ENCODE assay signal across 22 mouse cellular contexts in genomic region chr17:7899233-7899632, GRCm38 (mm10). TPM values are rescaled to one million over a fixed set of nuclear protein-coding genes. Genes with fewer than 3 reads are reported as not detected.
DNase-seq lines count a peak whose midpoint lies in the region; ATAC-seq lines count a peak whose summit lies in the region.
"Had no signal": no experiment of that assay in that cellular context is flagged by ENCODE, and none has a peak within 500 bp of the region (broad histone marks: within the 10 kb centered on the region; RNA-seq: fewer than 3 reads in every experiment).

No protein-coding gene starts in this region.

- peak; percentile 41 to 50 for DNase-seq in heart, adult 9 months (ENCODE audit: low spot score in 2 of 2)
- DNase-seq in heart, adult 8-10 months (ENCODE audit: low spot score) = no peak
- DNase-seq in urinary bladder, postnatal 25 days (ENCODE audit: low spot score) = peak; percentile 22
- DNase-seq in urinary bladder, postnatal 10 days (ENCODE audit: low spot score) = no peak
- DNase-seq in heart, postnatal 14 days = peak; percentile 26 to 31
- DNase-seq in thymus, postnatal 4 days = no peak
- DNase-seq in gastrocnemius, postnatal 25 days = no peak
- DNase-seq: B cell, adult 2 months; cerebellum, adult 9-10 months; gastrocnemius, adult 2 months; left cerebral cortex, postnatal 4 days; liver; right cerebral cortex, adult 18-20 months; thymus, postnatal 25 days had no signal

- no peaks in the 10 kb centered on the region for H3K9me3 ChIP-seq in forebrain, embryonic 12.5 days
- H3K9me3 ChIP-seq: embryonic facial prominence, embryonic 10.5 days; hindbrain, embryonic 15.5 days; intestine, embryonic 15.5 days; kidney, embryonic 15.5 days; midbrain, embryonic 15.5 days had no signal

- H3K9ac ChIP-seq in forebrain, embryonic 12.5 days = no peak overlapping the region
- H3K9ac ChIP-seq: hindbrain, embryonic 15.5 days; intestine, embryonic 15.5 days; kidney, embryonic 15.5 days; midbrain, embryonic 15.5 days had no signal

- intact Hi-C loops in heart, postnatal 14 days (cut with DNase I) = no loop called here

- H3K4me3 ChIP-seq in forebrain, embryonic 12.5 days (replicated peaks) = no peak overlapping the region
- H3K4me3 ChIP-seq: embryonic facial prominence, embryonic 10.5 days; gastrocnemius, adult 2 months; hindbrain, embryonic 15.5 days; intestine, embryonic 15.5 days; kidney, embryonic 15.5 days; midbrain, embryonic 15.5 days; myocyte had no signal

- no peak overlapping the region for H3K27ac ChIP-seq in forebrain, embryonic 12.5 days
- H3K27ac ChIP-seq: embryonic facial prominence, embryonic 10.5 days; gastrocnemius, adult 2 months; hindbrain, embryonic 15.5 days; intestine, embryonic 15.5 days; kidney, embryonic 15.5 days; midbrain, embryonic 15.5 days had no signal

- no peaks in the 10 kb centered on the region for H3K36me3 ChIP-seq in forebrain, embryonic 12.5 days (replicated peaks)
- H3K36me3 ChIP-seq: embryonic facial prominence, embryonic 10.5 days; hindbrain, embryonic 15.5 days; intestine, embryonic 15.5 days; kidney, embryonic 15.5 days; midbrain, embryonic 15.5 days had no signal

- no peak for ATAC-seq in forebrain, embryonic 12.5 days (ENCODE audit: low FRiP score)
- ATAC-seq: intestine, embryonic 15.5 days; lung, postnatal 0 days; midbrain, embryonic 15.5 days had no signal

- no peaks in the 10 kb centered on the region for H3K27me3 ChIP-seq in forebrain, embryonic 12.5 days
- H3K27me3 ChIP-seq: hindbrain, embryonic 15.5 days; intestine, embryonic 15.5 days; kidney, embryonic 15.5 days; midbrain, embryonic 15.5 days had no signal

- peaks cover 3% of the 10 kb centered on the region; the same call in 1 of the 2 replicates for H3K4me1 ChIP-seq in forebrain, embryonic 12.5 days
- H3K4me1 ChIP-seq: embryonic facial prominence, embryonic 10.5 days; hindbrain, embryonic 15.5 days; intestine, embryonic 15.5 days; midbrain, embryonic 15.5 days had no signal

- no peak overlapping the region for H3K4me2 ChIP-seq in forebrain, embryonic 12.5 days
- H3K4me2 ChIP-seq: hindbrain, embryonic 15.5 days; intestine, embryonic 15.5 days; kidney, embryonic 15.5 days; midbrain, embryonic 15.5 days had no signal

- WGBS in forebrain, embryonic 12.5 days = 85% methylated on average over 6 of the region's 6 CpGs

RNA-seq across cellular contexts. Expression of gene Tagap, which starts 26.6 kb away (rescaled TPM):
- 1 to 10 TPM; 2.1 to 3.2 (median 2.5) TPM for total RNA-seq in heart, adult 8-10 months (2022)
- total RNA-seq in heart, postnatal 14 days (2021) = 1 to 10 TPM; 2.4 to 3.1 TPM
- 0.37 and 0.40 TPM in 2 replicates for polyA plus RNA-seq in forebrain, embryonic 12.5 days (2016; fragmentation: Nextera tagmentation; extraction: Ambion mirVana)
- total RNA-seq in gastrocnemius, postnatal 25 days (2021) = 1 to 10 TPM; 1.8 TPM

RNA-seq across cellular contexts. Expression of gene Rsph3a, which starts 46.2 kb away (rescaled TPM):
- 10 to 100 TPM; 26.7 to 39.6 (median 33.8) TPM for total RNA-seq in heart, adult 8-10 months (2022)
- total RNA-seq in heart, postnatal 14 days (2021) = 10 to 100 TPM; 36.1 to 38.6 TPM
- 51.7 and 58.6 TPM in 2 replicates for polyA plus RNA-seq in forebrain, embryonic 12.5 days (2016; fragmentation: Nextera tagmentation; extraction: Ambion mirVana)
- 10 to 100 TPM; 21.9 to 23.1 TPM for total RNA-seq in gastrocnemius, postnatal 25 days (2021)

Comparison
In these comparisons a context has a peak if more than half of its experiments do, and no peak if none do; other contexts are left out.
1. DNase-seq: peak in heart, adult 9 months (2 of 2), urinary bladder, postnatal 25 days (single experiment) and heart, postnatal 14 days (2 of 2); none in heart, adult 8-10 months (single experiment), urinary bladder, postnatal 10 days (single experiment), thymus, postnatal 4 days (single experiment) and gastrocnemius, postnatal 25 days (single experiment).